Mouse (Mus musculus) MEL (cell line): Measurements from ENCODE around the gene Slc25a11.

ENCODE experiments used
- CTCF ChIP-seq, 3 experiments: IDR thresholded peaks in 2 of 3; conservative IDR thresholded peaks in 1 of 3; 2 replicates each; pipeline ENCODE4 v1.5.1; 2011 to 2012; ENCODE audit warnings: low read length in 3 of 3, low read depth in 2 of 3, mild to moderate bottlenecking in 2 of 3, improper control_type of control experiment in 1 of 3, inconsistent platforms in 1 of 3, mixed read lengths in 1 of 3, moderate library complexity in 1 of 3; ENCODE audit not compliant: control insufficient read depth in 1 of 3, insufficient read depth in 1 of 3, poor library complexity in 1 of 3, severe bottlenecking in 1 of 3
- KAT2A ChIP-seq: conservative IDR thresholded peaks from 2 replicates; pipeline ENCODE4 v1.6.1; 2012; ENCODE audit warnings: low read depth, low read length, improper control_type of control experiment, inconsistent platforms
- POLR2A ChIP-seq, 2 experiments: IDR thresholded peaks; 2 replicates each; pipeline ENCODE4 v1.6.1; 2011 to 2012; ENCODE audit warnings: low read length in 2 of 2, mild to moderate bottlenecking in 2 of 2, control low read depth in 1 of 2, improper control_type of control experiment in 1 of 2, low read depth in 1 of 2, moderate library complexity in 1 of 2; ENCODE audit not compliant: control insufficient read depth in 1 of 2, insufficient read depth in 1 of 2, poor library complexity in 1 of 2
- TAL1 ChIP-seq: IDR thresholded peaks from 2 replicates; pipeline ENCODE4 v1.6.1; 2012; ENCODE audit warnings: mild to moderate bottlenecking, inconsistent platforms, low read length, moderate library complexity, mixed read lengths

DNA sequence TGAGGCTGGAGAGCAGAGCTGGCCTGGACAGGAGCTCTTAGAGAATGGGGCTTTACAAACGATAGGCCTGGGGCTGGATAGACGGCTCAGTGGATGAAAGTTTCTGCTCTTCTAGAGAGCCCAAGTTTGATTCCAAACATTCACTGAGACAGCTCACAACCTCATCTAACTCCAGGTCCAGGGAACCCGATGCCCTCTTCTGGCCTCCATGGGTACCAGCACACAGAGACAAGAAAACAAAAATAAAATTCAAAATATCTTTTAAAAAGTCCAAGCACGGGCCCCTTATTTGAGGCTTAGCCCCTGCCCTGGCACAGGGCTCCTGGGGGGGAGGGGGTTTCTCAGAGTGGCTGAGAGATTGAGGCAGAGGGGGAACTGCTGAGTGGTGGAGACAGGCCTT, 36.5 kb downstream of the Slc25a11 start:
- TF ChIP-seq POLR2A (IDR thresholded peaks at IDR 0.05; ENCODE audit: control insufficient read depth in 1 of 2, insufficient read depth in 1 of 2, low read depth in 1 of 2, low read length in 2 of 2, poor library complexity in 1 of 2) (no peak), TAL1 (no peak), KAT2A (no peak), CTCF (IDR thresholded peaks at IDR 0.05 in 2 of 3, conservative IDR thresholded peaks at IDR 0.05 in 1 of 3; ENCODE audit: control insufficient read depth in 1 of 3, insufficient read depth in 1 of 3, low read depth in 2 of 3, low read length in 3 of 3, poor library complexity in 1 of 3, severe bottlenecking in 1 of 3) (peak; percentile 13 to 49 (median 44); a peak in 4 of 6 replicates)
